Mouse (Mus musculus) B cell, adult 2 months (primary cell): ENCODE measurements around the gene Twist1.

Experiments used
- DNase-seq, 2 experiments: peaks; one replicate each; pipeline ENCODE4 v3.0.0; 2022

Gene Twist1

GRCm38 (mm10) chr12:33966490-33967415 is 9.3 kb downstream of the Twist1 start:
- no peak for DNase-seq

GRCm38 (mm10) chr12:33967514-33967913 is 10.0 kb downstream of the Twist1 start:
- DNase-seq = no peak

GRCm38 (mm10) chr12:33968041-33968897 is 10.8 kb downstream of the Twist1 start:
- DNase-seq = no peak

- no peak for DNase-seq
These were observed 11.4 kb downstream of the Twist1 start for GRCm38 (mm10) chr12:33968898-33969178.

GRCm38 (mm10) chr12:33980159-33980558 is 22.7 kb downstream of the Twist1 start:
- DNase-seq = no peak

GRCm38 (mm10) chr12:33981433-33981832 is 24.0 kb downstream of the Twist1 start:
- no peak for DNase-seq

GRCm38 (mm10) chr12:33993127-33993526 is 35.7 kb downstream of the Twist1 start:
- no peak for DNase-seq
